Mouse (Mus musculus) ES-E14 (cell line): ENCODE measurements at regions not wholly inside any gene's neighbourhood (a gene's known extent, or its start where the extent isn't known, plus 50 kb on each side); places are given as distances from the start of the nearest gene placed in this dataset.
A peak's percentile ranks its signal among the peaks of the same experiment; 100 is the strongest.

Source experiments
- DNase-seq: peaks from one replicate; pipeline ENCODE4 v3.0.0-alpha.2; 2013; ENCODE audit warnings: low read depth, low spot score
- H3K27ac ChIP-seq: 2 replicates; pipeline ENCODE4 v1.5.1; 2012; ENCODE audit warnings: low read depth, mild to moderate bottlenecking, low read length, moderate library complexity, mixed read lengths; ENCODE audit not compliant: poor library complexity, insufficient read depth, severe bottlenecking
- H3K36me3 ChIP-seq: 2 replicates; pipeline ENCODE4 v1.6.1; 2012; ENCODE audit warnings: mild to moderate bottlenecking, low read length, moderate library complexity, mixed read lengths; ENCODE audit not compliant: control insufficient read depth, poor library complexity, insufficient read depth, severe bottlenecking
- H3K4me1 ChIP-seq, 2 experiments: fragments of 150-350 bp in 1 of 2; sonication (generic) in 1 of 2; 2 replicates each; pipeline ENCODE4 v1.6.1; 2012; ENCODE audit warnings: low read length in 2 of 2, mild to moderate bottlenecking in 1 of 2, mixed read lengths in 1 of 2; ENCODE audit not compliant: control insufficient read depth in 2 of 2, insufficient read depth in 2 of 2, poor library complexity in 1 of 2
- H3K4me3 ChIP-seq, 2 experiments: fragments of 150-350 bp in 1 of 2; sonication (generic) in 1 of 2; 2 replicates each; pipeline ENCODE4 v1.5.1; 2012; ENCODE audit warnings: low read length in 2 of 2, low read depth in 1 of 2, mild to moderate bottlenecking in 1 of 2, mixed read lengths in 1 of 2; ENCODE audit not compliant: insufficient read depth in 1 of 2, poor library complexity in 1 of 2, severe bottlenecking in 1 of 2
- H3K9ac ChIP-seq: 2 replicates; pipeline ENCODE4 v1.6.1; 2012; ENCODE audit warnings: low read depth, mild to moderate bottlenecking, low read length, mixed read lengths; ENCODE audit not compliant: poor library complexity, insufficient read depth, severe bottlenecking
- H3K9me3 ChIP-seq: fragments of 150-350 bp; sonication (generic); 2 replicates; pipeline ENCODE4 v1.6.1; 2012; ENCODE audit warnings: low read depth, mild to moderate bottlenecking, low read length; ENCODE audit not compliant: control insufficient read depth, insufficient read depth
- CHD2 ChIP-seq: IDR thresholded peaks from 2 replicates; pipeline ENCODE4 v1.6.1; 2014; ENCODE audit warnings: mild to moderate bottlenecking, low read depth, low read length, inconsistent platforms
- HCFC1 ChIP-seq: IDR thresholded peaks from 2 replicates; pipeline ENCODE4 v1.6.1; 2012; ENCODE audit warnings: low read length, inconsistent platforms, borderline replicate concordance; ENCODE audit not compliant: insufficient read depth
- MAFK ChIP-seq: IDR thresholded peaks from 2 replicates; pipeline ENCODE4 v1.6.1; 2014; ENCODE audit warnings: mild to moderate bottlenecking, low read depth, low read length, inconsistent platforms; ENCODE audit not compliant: insufficient read depth
- ZC3H11A ChIP-seq: IDR thresholded peaks from 2 replicates; pipeline ENCODE4 v1.6.1; 2012; ENCODE audit warnings: low read depth, mild to moderate bottlenecking, inconsistent platforms, low read length, borderline replicate concordance
- ZNF384 ChIP-seq: IDR thresholded peaks from 2 replicates; pipeline ENCODE4 v1.6.1; 2012; ENCODE audit warnings: low read depth, low read length, inconsistent platforms
- in situ Hi-C, 2 experiments: fragments of 600-800 bp; cut with MboI; formaldehyde crosslinking; loops; one replicate each; pipeline ENCODE4 v1.15.1; 2025; ENCODE audit warnings: low sequenced_read_pairs in 2 of 2, inconsistent platforms in 1 of 2; ENCODE audit not compliant: unreplicated experiment in 2 of 2

DNA sequence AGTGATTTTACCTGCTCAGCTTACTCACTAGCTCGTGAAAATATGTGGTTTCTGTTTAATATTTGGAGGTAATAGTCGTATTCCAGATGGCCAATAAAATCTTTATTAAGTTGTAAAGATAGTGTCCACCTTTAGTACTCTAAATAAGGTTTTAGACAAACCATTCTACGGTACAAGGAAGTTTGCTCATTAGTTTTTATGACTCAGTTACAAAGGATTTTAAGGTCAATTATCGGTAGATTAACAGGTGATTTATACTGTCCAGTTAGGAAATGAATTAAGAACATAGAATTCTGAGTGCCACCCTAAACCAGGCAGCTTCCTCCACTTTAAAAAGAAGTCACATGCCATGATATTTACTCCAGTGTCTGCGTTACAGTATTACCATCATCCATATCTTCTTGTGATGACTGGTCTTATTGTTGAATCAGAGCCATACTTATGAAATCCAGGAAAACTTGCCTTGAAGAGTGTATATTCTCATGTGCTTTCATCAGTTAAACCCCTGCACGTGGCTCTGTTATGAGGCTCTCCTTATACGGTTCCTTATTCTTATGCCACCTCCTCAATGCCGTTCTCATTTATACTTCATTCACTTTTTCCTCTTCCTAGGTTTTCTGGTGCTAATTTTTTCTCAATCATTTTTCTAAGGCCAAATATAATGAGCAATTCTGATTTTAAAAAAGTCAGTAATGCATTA, 114.4 kb downstream of the Gm11077 start:
- no peaks in the 10 kb centered on the region for H3K4me1 ChIP-seq
- TF ChIP-seq HCFC1 = no peak
- no peak for TF ChIP-seq ZC3H11A
- no peak for TF ChIP-seq ZNF384
- no peak for TF ChIP-seq MAFK
- TF ChIP-seq CHD2 = no peak
- H3K9me3 ChIP-seq = no peaks in the 10 kb centered on the region
- in situ Hi-C loops = no loop called here
- no peak for DNase-seq
- H3K4me3 ChIP-seq = no peak overlapping the region
- H3K36me3 ChIP-seq = no peaks in the 10 kb centered on the region
- H3K9ac ChIP-seq = no peak overlapping the region
- H3K27ac ChIP-seq = no peak overlapping the region

- TF ChIP-seq ZC3H11A (no peak), CHD2 (no peak), HCFC1 (no peak)
These were observed 118.1 kb downstream of the Gm11077 start for GRCm38 (mm10) chr6:140847165-140847564.

GRCm38 (mm10) chr6:140852420-140852819, 123.3 kb downstream of the Gm11077 start:
- H3K9me3 ChIP-seq = no peaks in the 10 kb centered on the region
- in situ Hi-C loops = no loop called here
- no peak for TF ChIP-seq MAFK
- TF ChIP-seq ZNF384 = no peak
- TF ChIP-seq ZC3H11A = no peak
- TF ChIP-seq HCFC1 = no peak
- no peak for TF ChIP-seq CHD2

More at GRCm38 (mm10) chr6:140847165-140847564, 118.1 kb downstream of the Gm11077 start:
- Histone ChIP-seq H3K9ac (no peak overlapping the region), H3K36me3 (no peaks in the 10 kb centered on the region), H3K4me1 (no peaks in the 10 kb centered on the region), H3K9me3 (no peaks in the 10 kb centered on the region), H3K27ac (no peak overlapping the region), H3K4me3 (no peak overlapping the region)
- DNase-seq = no peak
- in situ Hi-C loops = no loop called here

DNA sequence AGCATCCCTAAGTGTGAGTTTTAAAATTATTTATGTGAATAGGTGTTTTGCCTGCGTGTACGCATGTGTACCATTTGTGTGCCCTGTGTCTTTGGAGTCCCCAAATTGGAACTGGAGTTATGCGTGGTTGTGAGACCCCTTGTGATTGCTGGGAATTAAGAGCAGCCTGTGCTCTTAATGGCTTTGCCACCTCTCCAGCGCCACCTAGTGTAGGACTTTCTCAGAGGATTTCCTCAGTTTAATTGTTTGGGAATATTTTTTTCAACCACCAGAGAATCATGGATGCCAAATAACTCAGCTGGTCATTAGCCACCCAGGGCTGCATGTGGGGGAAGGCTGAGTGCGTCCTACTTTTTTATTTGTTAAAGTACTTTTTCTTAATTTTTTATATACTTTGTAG, 124.4 kb downstream of the Gm11077 start:
- Histone ChIP-seq H3K4me1 (no peaks in the 10 kb centered on the region), H3K27ac (no peak overlapping the region), H3K4me3 (no peak overlapping the region), H3K9me3 (no peaks in the 10 kb centered on the region), H3K36me3 (no peaks in the 10 kb centered on the region), H3K9ac (no peak overlapping the region)
- in situ Hi-C loops = no loop called here
- TF ChIP-seq MAFK (no peak), CHD2 (no peak), ZNF384 (peak; percentile 76), HCFC1 (no peak), ZC3H11A (peak; percentile 30)
- peak; percentile 69 for DNase-seq

More at GRCm38 (mm10) chr6:140852420-140852819, 123.3 kb downstream of the Gm11077 start:
- DNase-seq = no peak
- H3K27ac ChIP-seq = no peak overlapping the region
- H3K4me3 ChIP-seq = no peak overlapping the region
- no peaks in the 10 kb centered on the region for H3K4me1 ChIP-seq
- no peaks in the 10 kb centered on the region for H3K36me3 ChIP-seq
- no peak overlapping the region for H3K9ac ChIP-seq

DNA sequence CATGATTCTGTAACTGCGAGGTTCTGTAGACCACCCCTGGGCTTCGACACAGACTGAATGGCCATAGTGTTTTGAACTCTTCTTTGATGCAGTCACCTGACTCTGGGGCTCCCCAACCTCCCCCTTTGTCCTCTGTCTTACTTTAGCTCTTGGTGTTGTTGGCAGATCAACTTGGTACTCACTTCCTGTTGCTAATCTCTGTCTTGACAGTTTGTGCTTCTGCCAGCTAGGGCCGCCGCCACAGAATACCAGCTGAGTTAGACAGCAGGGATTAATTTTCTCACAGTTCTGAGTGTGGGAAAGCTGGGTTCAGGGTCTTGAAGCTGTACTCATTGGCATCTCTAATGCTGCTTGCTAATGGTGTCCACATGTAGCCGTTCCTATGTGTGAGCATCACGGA, 125.6 kb downstream of the Gm11077 start:
- Histone ChIP-seq H3K9me3 (no peaks in the 10 kb centered on the region), H3K9ac (no peak overlapping the region), H3K36me3 (no peaks in the 10 kb centered on the region), H3K27ac (no peak overlapping the region), H3K4me3 (no peak overlapping the region), H3K4me1 (no peaks in the 10 kb centered on the region)
- no peak for TF ChIP-seq CHD2
- no peak for TF ChIP-seq ZNF384
- TF ChIP-seq HCFC1 = no peak
- no peak for TF ChIP-seq MAFK
- no peak for TF ChIP-seq ZC3H11A
- DNase-seq = no peak
- in situ Hi-C loops = no loop called here
